Mouse (Mus musculus) urinary bladder, postnatal 14 days (tissue): ENCODE results near the gene Bad.
A peak's percentile ranks its signal among the peaks of the same experiment; 100 is the strongest.
"Not testable (repeated sequence)": the region's sequence is repeated elsewhere in the genome, so short reads cannot be mapped to it uniquely, and the experiment has no call there.

Experiments
- DNase-seq: peaks from one replicate; pipeline ENCODE4 v3.0.0; 2021; ENCODE audit warnings: low spot score

Gene Bad

GRCm38 (mm10) chr19:6985951-6986708 is 44.5 kb downstream of the Bad start:
- no peak for DNase-seq

- peak; percentile 68 for DNase-seq
These were observed 45.6 kb downstream of the Bad start, which contains the start of gene Vegfb for GRCm38 (mm10) chr19:6987061-6987903. Vegfb (minus strand) TSS chr19:6987651.

- DNase-seq = no peak
These were observed 46.2 kb downstream of the Bad start for GRCm38 (mm10) chr19:6987904-6988285.

GRCm38 (mm10) chr19:6989251-6989650 is 47.6 kb downstream of the Bad start:
- peak; percentile 68 for DNase-seq

- no peak for DNase-seq
These were observed 49.1 kb downstream of the Bad start for GRCm38 (mm10) chr19:6990712-6991111.

- DNase-seq = not testable (repeated sequence)
These were observed 49.5 kb downstream of the Bad start for GRCm38 (mm10) chr19:6991166-6991565.

GRCm38 (mm10) chr19:6992011-6992858 is 50.6 kb downstream of the Bad start, which contains the start of gene Dnajc4:
Dnajc4 (minus strand) TSS chr19:6992572.
- DNase-seq = peak; percentile 97

- DNase-seq = no peak
These were observed 51.5 kb downstream of the Bad start for GRCm38 (mm10) chr19:6993011-6993770.

- no peak for DNase-seq
These were observed 52.3 kb downstream of the Bad start for GRCm38 (mm10) chr19:6994002-6994401.

GRCm38 (mm10) chr19:6994489-6994888 is 52.8 kb downstream of the Bad start:
- DNase-seq = no peak

- no peak for DNase-seq
These were observed 53.8 kb downstream of the Bad start for GRCm38 (mm10) chr19:6995255-6995991.

GRCm38 (mm10) chr19:6996006-6996405 is 54.3 kb downstream of the Bad start, which contains the start of the genes Nudt22 and Trpt1:
Nudt22 (minus strand) TSS chr19:6996117.
Trpt1 (plus strand) TSS chr19:6996131.
- peak; percentile 90 for DNase-seq

- no peak for DNase-seq
These were observed 56.1 kb downstream of the Bad start for GRCm38 (mm10) chr19:6997721-6998290.

- no peak for DNase-seq
These were observed 57.9 kb downstream of the Bad start for GRCm38 (mm10) chr19:6999360-7000063.
